Mouse (Mus musculus) urinary bladder, postnatal 25 days (tissue): ENCODE results near the gene Tlr2.

Experiments
- DNase-seq: peaks from one replicate; pipeline ENCODE4 v3.0.0; 2022; ENCODE audit warnings: low spot score

The Tlr2 gene

GRCm38 (mm10) chr3:83828145-83828611 is 13.4 kb downstream of the Tlr2 start:
- no peak for DNase-seq

GRCm38 (mm10) chr3:83827684-83828083 is 13.9 kb downstream of the Tlr2 start:
- DNase-seq, result no peak

- DNase-seq, result no peak
Observed at GRCm38 (mm10) chr3:83823774-83824173, 17.8 kb downstream of the Tlr2 start.

DNA sequence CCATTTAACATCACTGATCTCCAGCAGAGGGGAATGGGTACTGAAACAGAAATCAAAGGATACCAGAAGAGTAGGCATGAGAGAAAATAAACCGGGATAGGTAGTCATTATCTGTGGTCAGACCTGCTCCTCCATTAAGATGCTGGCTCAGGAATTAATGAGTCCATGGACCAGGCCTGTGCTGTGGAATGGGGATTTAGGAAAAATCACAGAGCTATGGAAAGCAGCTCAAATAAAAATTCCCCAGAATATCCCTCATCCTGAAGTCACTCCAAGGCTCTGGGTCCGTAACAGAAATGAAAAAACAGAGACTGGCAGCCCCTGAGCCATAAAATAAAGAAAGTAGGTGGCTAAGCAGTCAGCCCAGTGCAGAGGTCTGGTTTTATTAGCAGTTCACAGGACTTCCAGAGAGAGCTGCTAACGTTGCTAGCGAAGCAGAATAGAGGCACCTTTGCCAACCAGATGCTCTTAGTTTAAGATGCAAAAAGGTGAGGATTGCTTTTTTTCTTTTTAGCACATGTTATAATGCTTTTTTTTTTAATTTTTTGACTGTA is 25.1 kb downstream of the Tlr2 start:
- DNase-seq, result no peak

GRCm38 (mm10) chr3:83812863-83813262 is 28.7 kb downstream of the Tlr2 start:
- no peak for DNase-seq

- DNase-seq, result no peak
Observed at GRCm38 (mm10) chr3:83811987-83812386, 29.6 kb downstream of the Tlr2 start.

DNA sequence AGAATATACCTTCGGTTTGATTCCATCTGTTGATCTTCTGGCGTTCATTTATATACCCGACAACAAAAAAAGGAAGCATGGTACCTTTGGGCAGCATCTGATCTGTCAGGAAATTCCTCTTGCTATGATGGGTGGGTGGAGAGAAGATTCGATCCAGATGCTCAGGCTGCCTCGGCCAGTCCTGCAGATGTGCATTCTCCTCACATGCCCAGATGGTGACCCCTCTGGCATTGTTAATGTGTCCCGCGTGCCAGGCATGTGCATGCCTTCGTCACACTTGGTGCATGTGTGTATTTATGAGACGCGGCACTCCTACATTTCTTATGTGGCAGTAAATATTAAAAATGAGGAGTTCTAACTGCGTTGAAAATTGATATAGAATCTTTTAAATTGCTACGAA is 33.1 kb downstream of the Tlr2 start:
- DNase-seq, result no peak

DNA sequence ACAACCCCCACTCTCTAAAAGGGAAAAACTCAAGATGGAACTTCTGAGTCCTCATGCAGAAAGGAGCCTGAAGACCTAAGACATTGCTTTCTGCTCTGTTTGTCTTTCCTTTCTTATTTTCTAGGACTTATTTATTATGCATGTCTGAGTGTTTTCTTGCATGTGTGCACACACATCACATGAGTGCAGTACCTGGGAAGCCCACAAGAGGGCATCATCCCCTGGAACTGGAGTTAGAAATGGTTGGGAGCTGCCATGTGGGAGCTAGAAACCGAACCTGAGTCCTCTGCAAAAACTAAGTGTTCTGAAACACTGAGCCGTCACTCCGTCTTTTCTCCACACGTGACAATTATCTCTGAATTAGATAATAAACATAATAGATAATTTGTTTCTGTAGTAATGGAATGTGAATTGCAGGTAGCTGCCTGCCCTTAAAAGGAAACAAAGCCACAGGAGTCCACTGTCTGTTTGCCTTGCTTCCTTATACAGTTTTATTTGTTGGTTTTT is 39.9 kb downstream of the Tlr2 start:
- no peak for DNase-seq

DNA sequence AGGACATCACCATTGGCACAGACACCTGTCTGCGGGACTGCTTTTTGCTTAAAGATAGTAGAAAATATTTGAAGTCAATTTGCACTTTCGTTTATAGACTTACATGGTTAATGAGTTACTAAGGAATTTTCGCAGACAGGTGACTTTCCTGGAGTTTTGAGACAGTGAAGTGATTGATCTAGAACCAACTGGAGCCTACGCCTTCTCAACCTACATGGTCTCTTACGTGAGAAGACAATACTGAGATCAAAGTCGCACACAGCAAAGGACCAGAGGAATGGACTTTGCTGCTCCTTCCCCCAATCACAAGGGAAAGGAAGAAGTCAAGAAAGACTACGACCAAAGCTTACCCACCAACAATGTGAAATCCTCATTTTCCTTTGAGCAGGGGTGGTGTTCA is 42.1 kb downstream of the Tlr2 start:
- DNase-seq, result no peak

- peak; percentile 68 for DNase-seq
Observed at GRCm38 (mm10) chr3:83797828-83798227, 43.7 kb downstream of the Tlr2 start.

DNA sequence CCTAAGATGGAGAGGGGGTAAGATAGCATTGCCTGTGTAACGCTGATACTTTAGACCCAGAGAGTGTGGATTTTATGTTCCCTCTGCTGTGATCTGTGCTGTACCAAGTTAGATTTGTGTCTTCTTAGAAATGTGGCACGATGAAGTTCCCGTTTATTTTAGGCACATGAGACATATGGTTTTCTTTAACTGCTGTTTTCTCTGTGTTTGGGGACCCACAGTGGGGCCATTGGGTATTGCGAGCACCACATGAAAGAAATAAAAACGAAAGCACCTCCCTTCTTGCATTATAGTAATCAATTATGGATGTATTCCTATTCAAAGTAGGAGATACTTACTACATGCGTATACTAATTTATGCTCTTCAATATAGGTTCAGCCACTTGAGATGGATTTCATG is 44.5 kb downstream of the Tlr2 start:
- DNase-seq, result no peak

- DNase-seq, result no peak
Observed at GRCm38 (mm10) chr3:83791444-83791843, 50.1 kb downstream of the Tlr2 start.

DNA sequence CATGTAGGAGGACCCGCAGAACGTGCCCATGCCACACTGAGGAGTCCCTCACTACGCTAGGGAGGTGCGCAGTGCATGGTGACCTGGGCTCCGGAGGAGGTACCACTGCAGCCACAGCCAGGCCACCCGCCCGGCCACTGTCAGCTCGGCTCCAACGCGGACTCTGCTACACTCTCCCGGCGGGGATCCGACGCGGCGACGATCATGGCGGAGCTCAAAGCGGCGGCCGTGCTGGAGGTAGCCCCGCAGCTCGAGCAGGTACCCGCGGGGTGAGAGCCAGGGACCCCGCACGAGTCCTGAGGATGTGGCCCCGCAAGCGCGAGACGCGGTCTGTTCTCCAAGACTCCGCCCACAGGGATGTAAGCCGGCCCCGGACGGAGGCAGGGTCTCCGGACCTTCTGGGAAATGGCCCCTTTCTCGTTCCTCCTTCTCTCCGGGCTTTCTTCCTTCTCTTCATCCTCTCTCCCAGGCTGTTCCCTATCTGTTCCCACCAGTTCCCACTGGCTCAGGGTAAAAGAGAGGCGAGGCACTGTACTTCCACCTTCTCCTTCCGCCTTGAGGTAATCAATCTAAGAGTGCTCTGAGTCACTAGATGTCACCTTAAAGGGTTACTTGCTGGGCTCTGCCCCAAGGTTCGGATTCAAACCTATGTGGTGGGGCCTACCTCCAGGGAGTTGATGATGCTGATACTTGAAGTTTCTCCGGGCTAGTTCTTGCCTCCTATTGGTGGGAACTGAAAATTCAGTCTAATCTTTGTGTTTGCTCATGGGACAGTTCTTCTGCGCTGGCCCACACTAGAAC is 51.7 kb downstream of the Tlr2 start:
- no peak for DNase-seq

DNA sequence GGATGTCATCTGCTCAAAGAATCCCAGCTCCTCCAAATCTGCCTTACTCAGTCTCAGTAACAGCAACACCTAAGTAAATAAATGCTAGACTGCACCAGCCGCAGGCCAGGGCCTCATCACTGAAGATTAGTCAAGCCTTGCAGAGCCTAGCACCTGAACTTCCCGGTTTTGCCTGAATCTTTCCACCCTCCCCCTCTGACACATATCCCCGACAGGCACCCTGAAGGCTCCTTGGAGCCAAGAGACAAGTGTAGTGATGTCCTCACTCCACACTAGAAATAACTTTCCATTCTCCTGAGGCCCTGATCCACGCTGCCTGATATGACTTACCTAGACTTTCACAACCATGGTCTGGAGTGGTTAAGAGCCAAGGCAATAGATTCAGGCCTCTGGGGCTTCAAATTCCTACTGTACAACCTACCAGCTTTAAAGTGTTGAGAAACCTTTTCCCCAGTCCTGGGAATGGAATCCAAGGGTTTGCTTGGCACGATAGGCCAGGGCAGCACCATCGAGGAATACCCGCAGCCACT is 53.7 kb downstream of the Tlr2 start:
- no peak for DNase-seq

DNA sequence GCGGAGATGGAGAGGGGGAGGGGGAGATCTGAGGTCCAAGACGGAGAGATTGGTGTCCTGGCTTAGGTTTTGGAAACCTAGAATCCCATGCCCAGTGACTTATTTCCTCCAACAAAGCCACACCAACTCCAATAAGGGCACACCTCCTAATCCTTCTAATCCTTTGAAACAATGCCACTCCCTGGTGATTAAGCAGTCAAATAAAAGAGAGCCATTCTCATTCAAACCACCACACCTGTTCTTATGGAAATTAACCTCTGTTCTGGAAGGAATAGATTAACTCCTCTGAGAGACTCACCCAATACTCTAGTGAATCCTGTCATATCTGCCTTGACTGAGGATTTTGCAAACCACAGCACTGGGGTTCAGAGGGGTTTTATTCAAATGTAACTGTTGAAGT is 54.5 kb downstream of the Tlr2 start:
- no peak for DNase-seq
